Mouse (Mus musculus): ENCODE measurements around the gene Sulf2.

Gene Sulf2

DNA sequence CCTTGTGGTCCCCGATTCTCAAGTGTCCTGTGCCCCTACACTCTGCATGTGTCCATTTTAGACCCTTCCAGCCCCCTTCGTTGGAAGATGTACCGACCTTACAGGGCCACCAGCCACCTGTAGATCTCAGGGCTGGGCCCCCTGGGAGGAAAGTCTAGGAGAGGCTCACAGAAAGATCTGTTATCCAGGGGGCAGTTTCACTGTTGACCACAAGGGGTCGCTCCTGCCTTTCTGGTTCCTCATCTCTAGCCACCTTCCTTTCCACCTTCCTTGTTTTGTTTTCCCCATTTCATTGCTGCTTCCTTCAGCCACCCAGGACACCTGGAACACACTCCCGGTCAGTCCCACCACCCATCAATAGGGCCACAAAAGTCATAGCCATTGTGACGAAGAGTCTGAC, 70.5 kb downstream of the Sulf2 start:
- DNase-seq (ENCODE audit: low spot score), result peak; percentile 87

DNA sequence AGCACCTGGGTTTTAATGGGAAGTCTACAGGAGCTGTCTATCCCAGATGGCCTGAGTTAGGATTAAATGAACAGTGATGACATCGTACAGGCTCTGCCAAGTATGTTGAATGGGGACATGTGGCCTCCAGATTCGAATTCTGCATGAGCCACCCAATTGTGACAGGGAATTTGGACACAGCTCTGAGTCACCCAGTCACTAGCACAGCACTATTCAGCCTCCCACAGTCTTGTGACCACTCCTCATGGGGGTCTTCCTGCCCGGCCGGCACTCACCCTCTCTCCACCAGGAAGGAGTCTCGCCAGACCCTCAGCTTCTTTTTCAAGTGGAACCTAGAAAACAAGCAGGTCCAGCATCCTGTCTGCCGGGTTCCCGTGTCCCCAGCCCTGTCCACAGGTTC, 71.4 kb downstream of the Sulf2 start:
- no peak for DNase-seq (ENCODE audit: low spot score)

GRCm38 (mm10) chr2:166083542-166084031, 71.9 kb downstream of the Sulf2 start:
- no peak for DNase-seq (ENCODE audit: low spot score)

DNA sequence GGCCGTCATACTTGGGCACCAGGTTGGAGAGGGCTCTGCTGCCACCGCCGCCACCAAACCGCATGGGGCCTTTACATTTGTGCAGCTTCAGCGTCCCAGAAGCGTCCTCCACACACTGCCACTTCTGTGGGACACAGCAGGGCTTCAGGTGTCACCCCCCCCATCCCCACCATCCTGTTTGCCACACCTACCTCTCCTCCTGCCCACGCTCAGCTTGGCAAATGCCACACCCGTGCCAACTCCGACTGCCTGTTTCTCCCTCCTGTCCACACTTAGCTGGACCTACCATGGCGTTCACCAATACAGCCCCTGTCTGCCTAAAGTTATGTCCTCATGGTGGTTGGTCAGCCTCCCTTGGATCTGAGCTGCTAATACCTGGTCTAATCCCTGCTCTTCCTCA, 72.8 kb downstream of the Sulf2 start:
- no peak for DNase-seq (ENCODE audit: low spot score)

- peak; percentile 87 for DNase-seq (ENCODE audit: low spot score)
These were observed 73.3 kb downstream of the Sulf2 start for GRCm38 (mm10) chr2:166082193-166082592.

- no peak for DNase-seq (ENCODE audit: low spot score)
These were observed 74.3 kb downstream of the Sulf2 start for GRCm38 (mm10) chr2:166080967-166081750.

GRCm38 (mm10) chr2:166079961-166080885, 75.2 kb downstream of the Sulf2 start:
- peak; percentile 76 for DNase-seq (ENCODE audit: low spot score)

GRCm38 (mm10) chr2:166079231-166079630, 76.2 kb downstream of the Sulf2 start:
- no peak for DNase-seq (ENCODE audit: low spot score)

DNA sequence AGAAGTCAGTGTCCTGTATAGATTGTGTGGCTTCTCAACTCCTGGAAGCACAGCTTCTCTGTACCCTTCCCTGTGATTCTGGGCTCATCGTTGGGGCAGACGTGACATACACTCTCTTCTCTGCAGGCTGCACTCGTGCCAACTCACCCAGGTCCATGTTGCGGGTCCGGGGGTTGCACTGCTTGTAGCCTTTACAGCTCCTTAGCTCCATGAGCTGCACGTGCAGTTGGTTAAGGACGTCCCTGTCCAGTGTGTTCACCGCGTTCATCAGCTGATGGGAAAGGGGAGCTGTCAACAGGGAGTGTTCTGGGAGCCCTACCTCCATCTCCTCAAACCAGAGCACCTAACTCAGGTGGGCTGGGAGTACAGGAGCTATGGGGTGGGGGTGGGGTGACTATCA, 78.1 kb downstream of the Sulf2 start:
- no peak for DNase-seq (ENCODE audit: low spot score)

GRCm38 (mm10) chr2:166074322-166074721, 81.1 kb downstream of the Sulf2 start:
- no peak for DNase-seq (ENCODE audit: low spot score)

DNA sequence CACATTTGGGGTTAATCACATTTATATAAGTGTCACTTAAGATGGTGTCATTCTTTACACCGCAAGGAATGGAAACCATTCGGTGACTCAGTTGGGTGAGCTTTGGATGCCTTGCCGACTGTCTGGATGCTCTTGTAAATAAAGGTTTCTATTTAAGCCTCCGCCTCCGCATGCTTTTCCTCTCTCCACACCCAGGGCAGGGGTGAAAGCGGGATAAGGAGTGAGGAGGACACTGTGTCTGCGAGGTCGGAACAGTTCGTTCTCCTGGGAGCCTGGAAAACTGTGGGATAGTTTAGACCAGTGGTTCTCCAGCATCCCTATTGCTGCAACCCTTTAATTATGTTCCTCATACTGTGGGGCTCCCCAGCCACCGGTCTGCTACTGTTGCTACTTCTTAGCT, 82.4 kb downstream of the Sulf2 start:
- DNase-seq (ENCODE audit: low spot score), result no peak

DNA sequence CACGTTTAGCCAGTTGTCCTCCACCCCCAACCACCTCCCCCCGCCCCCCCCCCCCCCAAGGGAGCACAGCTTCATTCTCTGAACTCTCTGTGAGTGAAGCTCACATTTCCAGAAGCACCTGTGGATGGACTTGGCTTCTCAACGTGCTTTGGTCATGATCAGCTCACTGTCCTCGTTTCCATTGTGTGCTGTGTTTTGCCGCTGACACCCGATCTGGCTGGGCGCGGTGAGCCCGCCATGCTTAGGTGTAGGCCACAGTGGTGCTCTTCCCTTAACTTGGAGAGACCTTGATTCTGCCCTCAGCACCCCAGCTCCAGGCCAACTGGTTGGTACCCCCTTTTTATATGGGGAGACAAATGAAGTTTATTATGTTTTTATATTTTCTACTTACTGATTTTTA, 83.6 kb downstream of the Sulf2 start:
- no peak for DNase-seq (ENCODE audit: low spot score)

- no peak for DNase-seq (ENCODE audit: low spot score)
These were observed 84.0 kb downstream of the Sulf2 start for GRCm38 (mm10) chr2:166071481-166071880.

DNA sequence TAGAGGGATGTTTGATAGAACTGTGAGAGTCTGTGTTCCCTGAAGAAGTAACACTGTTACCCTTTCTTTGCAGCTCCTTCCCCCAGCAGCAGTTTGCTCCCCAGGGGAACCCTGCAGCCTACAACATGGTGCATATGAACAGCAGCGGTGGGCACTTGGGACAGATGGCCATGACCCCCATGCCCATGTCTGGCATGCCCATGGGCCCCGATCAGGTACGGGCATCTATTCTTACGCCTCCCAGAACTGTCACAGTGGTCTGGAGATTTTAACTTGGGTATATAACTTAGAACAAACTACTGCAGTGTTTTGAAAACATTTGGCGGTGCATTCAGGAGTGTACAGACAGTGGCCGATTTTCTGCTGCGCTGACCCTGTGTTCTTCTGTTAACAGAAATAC, 85.7 kb downstream of the Sulf2 start:
- no peak for DNase-seq (ENCODE audit: low spot score)

GRCm38 (mm10) chr2:166069164-166069563, 86.3 kb downstream of the Sulf2 start:
- DNase-seq (ENCODE audit: low spot score), result no peak

GRCm38 (mm10) chr2:166068261-166068660, 87.2 kb downstream of the Sulf2 start:
- no peak for DNase-seq (ENCODE audit: low spot score)

- no peak for DNase-seq (ENCODE audit: low spot score)
These were observed 89.0 kb downstream of the Sulf2 start for GRCm38 (mm10) chr2:166066434-166066833.

- DNase-seq (ENCODE audit: low spot score), result no peak
These were observed 93.0 kb downstream of the Sulf2 start for GRCm38 (mm10) chr2:166062431-166062830.

- no peak for DNase-seq (ENCODE audit: low spot score)
These were observed 93.5 kb downstream of the Sulf2 start for GRCm38 (mm10) chr2:166062008-166062407.

DNA sequence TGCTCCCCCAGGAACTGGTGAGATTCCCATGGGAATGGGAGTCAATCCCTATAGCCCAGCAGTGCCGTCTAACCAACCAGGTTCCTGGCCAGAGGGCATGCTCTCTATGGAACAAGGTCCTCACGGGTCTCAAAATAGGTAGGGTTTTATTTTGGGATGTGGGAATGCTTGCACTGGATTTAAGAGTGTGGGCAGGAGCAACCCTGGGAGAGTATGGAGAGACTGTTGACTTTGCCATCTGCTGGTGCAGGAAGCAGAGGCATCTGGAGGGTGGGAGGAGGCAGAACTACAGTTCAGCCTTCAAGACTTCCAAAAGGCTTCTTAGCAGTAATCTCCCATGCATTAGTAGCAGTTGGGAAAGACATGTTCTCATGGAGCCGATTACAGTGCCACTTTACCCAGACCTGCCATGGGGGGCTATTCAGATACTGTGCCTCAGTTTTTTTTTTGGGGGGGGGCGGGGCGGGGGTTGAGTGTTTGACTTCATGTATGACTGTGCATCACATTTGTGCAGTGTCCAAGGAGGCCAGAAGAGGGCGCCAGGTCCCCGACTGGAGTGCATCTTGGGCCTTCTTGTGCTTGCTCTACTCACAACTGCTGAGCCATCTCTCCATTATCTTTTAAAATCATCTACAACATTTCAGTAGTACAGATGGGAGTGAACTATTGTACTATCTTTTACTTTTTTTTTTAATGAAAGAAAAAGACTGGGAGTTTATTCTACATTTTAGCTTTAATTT, 95.6 kb downstream of the Sulf2 start:
- peak; percentile 44 for DNase-seq (ENCODE audit: low spot score)

GRCm38 (mm10) chr2:166054002-166054539, 101.4 kb downstream of the Sulf2 start:
- no peak for DNase-seq (ENCODE audit: low spot score)

DNA sequence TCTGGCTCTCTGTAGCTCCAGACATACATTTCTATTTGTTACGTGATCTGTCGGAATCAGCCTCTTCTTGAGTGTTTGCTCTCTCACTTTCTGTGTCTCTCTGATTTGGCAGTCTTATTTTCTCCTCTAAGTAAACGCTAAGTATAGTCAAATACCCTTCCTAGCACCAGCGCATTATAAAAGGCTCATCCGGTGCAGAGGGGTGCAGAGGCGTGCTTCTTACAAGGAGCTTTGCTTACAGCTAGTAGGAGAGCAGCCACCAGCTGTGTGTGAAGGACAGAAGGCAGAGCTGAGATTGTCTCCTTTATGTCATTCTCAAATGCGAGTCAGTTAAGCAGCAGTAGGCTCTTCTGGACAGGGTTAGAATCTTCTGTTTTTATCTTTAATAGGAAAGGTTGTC, 103.5 kb downstream of the Sulf2 start:
- DNase-seq (ENCODE audit: low spot score), result no peak

All from retina, embryonic 14.5 days (tissue).